Comparison of ENCODE assay signal across 21 mouse cellular contexts in genomic region chr10:20107031-20107430, GRCm38 (mm10). TPM values are rescaled to one million over a fixed set of nuclear protein-coding genes. Genes with fewer than 3 reads are reported as not detected.
DNase-seq lines count a peak whose midpoint lies in the region; ATAC-seq lines count a peak whose summit lies in the region.
"Had no signal": no experiment of that assay in that cellular context is flagged by ENCODE, and none has a peak within 500 bp of the region (broad histone marks: within the 10 kb centered on the region; RNA-seq: fewer than 3 reads in every experiment).

No protein-coding gene starts in this region.

- H3K4me1 ChIP-seq in midbrain, embryonic 11.5 days (ENCODE audit: control insufficient read depth, insufficient read depth, low read length), result no peaks in the 10 kb centered on the region
- H3K4me1 ChIP-seq in midbrain, embryonic 10.5 days, result no peaks in the 10 kb centered on the region

- no peak for ATAC-seq in midbrain, embryonic 11.5 days (ENCODE audit: low FRiP score)
- ATAC-seq: activated CD4-positive, CD25-positive, alpha-beta regulatory T cell, adult 4 months; CD4-positive, CD25-positive, alpha-beta regulatory T cell, adult 4 months; Patski had no signal

- no peak overlapping the region for H3K9ac ChIP-seq in midbrain, embryonic 11.5 days (ENCODE audit: low read length)

- no peaks in the 10 kb centered on the region for H3K27me3 ChIP-seq in midbrain, embryonic 11.5 days (ENCODE audit: control insufficient read depth, insufficient read depth, low read length)
- no peaks in the 10 kb centered on the region for H3K27me3 ChIP-seq in midbrain, embryonic 10.5 days (ENCODE audit: low read depth, poor library complexity, severe bottlenecking)
- H3K27me3 ChIP-seq: CH12.LX, Patski had no signal

- H3K36me3 ChIP-seq in midbrain, embryonic 11.5 days (ENCODE audit: control insufficient read depth, insufficient read depth, low read length), result no peaks in the 10 kb centered on the region
- H3K36me3 ChIP-seq in midbrain, embryonic 10.5 days, result no peaks in the 10 kb centered on the region
- H3K36me3 ChIP-seq: G1E had no signal

- intact Hi-C loops in heart, postnatal 25 days (cut with DNase I), result loop anchor here (2.0 to 10.0 kb wide), 2 partner anchors 16 to 512 kb away; partner anchors contain the start of gene Ifngr1

- peak; percentile 64 for DNase-seq in heart, adult 11 months
- no peak for DNase-seq in heart, postnatal 25 days (ENCODE audit: low spot score)
- DNase-seq in midbrain, embryonic 11.5 days (ENCODE audit: low spot score, missing footprints), result peak; percentile 54
- no peak for DNase-seq in midbrain, embryonic 10.5 days (ENCODE audit: low spot score)
- DNase-seq in testis, postnatal 10 days (ENCODE audit: low spot score), result peak; percentile 25
- DNase-seq in testis, postnatal 14 days (ENCODE audit: low spot score), result no peak
- DNase-seq: adrenal gland, adult 2 months; adrenal gland, adult 8-10 months; adrenal gland, postnatal 10 days; adrenal gland, postnatal 14 days; adrenal gland, postnatal 25 days; adrenal gland, postnatal 36 days; B cell, adult 2 months; cerebellum, adult 11 months; cerebellum, adult 11-12 months; cerebellum, adult 18-20 months had no signal

- H3K9me3 ChIP-seq in midbrain, embryonic 11.5 days (ENCODE audit: control insufficient read depth, low read length), result no peaks in the 10 kb centered on the region
- H3K9me3 ChIP-seq in midbrain, embryonic 10.5 days (replicated peaks), result no peaks in the 10 kb centered on the region
- H3K9me3 ChIP-seq: G1E had no signal

- H3K4me3 ChIP-seq in midbrain, embryonic 11.5 days (ENCODE audit: low read depth, low read length), result no peak overlapping the region
- H3K4me3 ChIP-seq in midbrain, embryonic 10.5 days, result no peak overlapping the region

- WGBS in midbrain, embryonic 11.5 days, result 93% methylated on average over 14 of the region's 14 CpGs
- 98% methylated on average over 14 of the region's 14 CpGs for WGBS in midbrain, embryonic 10.5 days

- H3K4me2 ChIP-seq in midbrain, embryonic 11.5 days, result no peak overlapping the region

- no peak overlapping the region for H3K27ac ChIP-seq in midbrain, embryonic 11.5 days (ENCODE audit: low read depth, low read length)
- H3K27ac ChIP-seq in midbrain, embryonic 10.5 days (replicated peaks), result no peak overlapping the region

RNA-seq across cellular contexts. Expression of gene Map7, which starts 41.2 kb away (rescaled TPM):
- total RNA-seq in heart, postnatal 25 days (2021), result 10 to 100 TPM; 17.4 TPM
- polyA plus RNA-seq in midbrain, embryonic 11.5 days (2014; fragmentation: Nextera tagmentation; extraction: Ambion mirVana), result 5.6 and 6.3 TPM in 2 replicates
- 9.9 and 10.9 TPM in 2 replicates for polyA plus RNA-seq in midbrain, embryonic 10.5 days (2016; fragmentation: Nextera tagmentation; extraction: Ambion mirVana)

Comparison
In these comparisons a context has a peak if more than half of its experiments do, and no peak if none do; other contexts are left out.
1. DNase-seq: peak in heart, adult 11 months (single experiment), midbrain, embryonic 11.5 days (single experiment) and testis, postnatal 10 days (single experiment); none in heart, postnatal 25 days (single experiment), midbrain, embryonic 10.5 days (single experiment) and testis, postnatal 14 days (single experiment).